Mouse (Mus musculus) bone marrow, adult 2 months (tissue): Measurements from ENCODE around the gene Olfr1424.

Source experiments
- CTCF ChIP-seq: fragments of 200-500 bp; IDR thresholded peaks from 2 replicates; pipeline ENCODE4 v1.5.1; 2011; ENCODE audit warnings: low read length, control low read depth; ENCODE audit not compliant: control insufficient read depth, insufficient read depth
- POLR2A ChIP-seq: fragments of 200-500 bp; IDR thresholded peaks from 2 replicates; pipeline ENCODE4 v1.6.1; 2011; ENCODE audit warnings: low read depth, mild to moderate bottlenecking, control low read depth, low read length, borderline replicate concordance; ENCODE audit not compliant: control insufficient read depth

DNA sequence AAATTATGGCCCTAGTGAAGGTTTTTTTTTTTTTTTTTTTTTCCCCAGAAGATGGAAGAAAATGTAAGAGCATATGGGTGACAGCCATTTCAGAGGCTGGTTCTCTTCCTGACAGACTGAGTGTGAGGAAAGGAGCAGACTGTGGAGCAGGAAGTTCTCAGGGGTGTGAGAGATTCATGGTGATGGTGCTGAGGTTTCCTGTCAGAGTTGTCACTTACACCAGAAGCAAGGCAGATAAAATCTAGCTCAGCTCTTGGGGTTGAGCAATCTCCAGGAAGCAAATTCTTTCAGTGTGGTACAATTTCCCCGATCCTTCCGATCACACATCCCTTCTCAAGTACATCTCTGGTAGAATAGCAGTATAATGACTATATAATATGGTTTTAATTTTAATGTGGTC is 35.9 kb downstream of the Olfr1424 start:
- TF ChIP-seq CTCF (no peak), POLR2A (no peak)
